28 mouse cellular contexts compared by ENCODE assay signal in the genomic region with DNA sequence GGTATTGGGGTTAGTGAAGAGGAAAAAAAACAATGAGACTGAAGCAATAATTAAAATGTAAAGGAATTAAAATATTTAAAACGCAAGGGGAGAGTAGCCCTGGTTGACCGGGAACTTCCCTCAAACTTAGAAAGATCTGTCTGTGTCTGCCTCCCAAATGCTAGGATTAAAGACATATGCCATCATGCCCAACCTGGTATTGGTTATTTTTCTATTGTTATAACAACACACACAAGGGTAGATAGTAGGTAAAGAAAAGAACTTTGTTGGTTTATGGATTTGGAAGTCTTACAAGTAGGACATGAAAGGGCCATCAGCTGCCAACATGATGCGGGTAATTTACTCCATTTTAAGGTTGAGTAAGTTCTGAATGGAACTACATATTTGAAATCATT. TPM values are rescaled to one million over a fixed set of nuclear protein-coding genes. Genes with fewer than 3 reads are reported as not detected.
DNase-seq lines count a peak whose midpoint lies in the region; ATAC-seq and TF ChIP-seq lines count a peak whose summit lies in the region.
"Had no signal": no experiment of that assay in that cellular context is flagged by ENCODE, and none has a peak within 500 bp of the region (broad histone marks: within the 10 kb centered on the region; RNA-seq: fewer than 3 reads in every experiment).

No protein-coding gene starts in this region.

- H3K27ac ChIP-seq in gastrocnemius, adult 2 months: peak overlapping the region; percentile 63
- H3K27ac ChIP-seq in liver, adult 2 months (replicated peaks; ENCODE audit: insufficient read depth, low read depth, low read length): no peak overlapping the region
- no peak overlapping the region for H3K27ac ChIP-seq in liver, embryonic 11.5 days (ENCODE audit: low read depth, low read length)
- H3K27ac ChIP-seq in bone marrow macrophage, adult 2 months (ENCODE audit: insufficient read depth, low read depth, low read length): peak overlapping the region; percentile 66
- H3K27ac ChIP-seq: embryonic facial prominence, embryonic 12.5 days; heart, embryonic 13.5 days; hindbrain, embryonic 10.5 days; kidney, postnatal 0 days; liver, embryonic 14.5 days; neural tube, embryonic 13.5 days had no signal

- H3K4me3 ChIP-seq in gastrocnemius, adult 2 months: peak overlapping the region; percentile 38
- no peak overlapping the region for H3K4me3 ChIP-seq in liver, adult 2 months (ENCODE audit: insufficient read depth, low read depth, low read length)
- no peak overlapping the region for H3K4me3 ChIP-seq in liver, embryonic 11.5 days (ENCODE audit: low read depth, low read length)
- H3K4me3 ChIP-seq in bone marrow macrophage, adult 2 months (ENCODE audit: insufficient read depth, low read length): no peak overlapping the region
- H3K4me3 ChIP-seq: embryonic facial prominence, embryonic 12.5 days; heart, embryonic 13.5 days; hindbrain, embryonic 10.5 days; neural tube, embryonic 13.5 days had no signal

- no peaks in the 10 kb centered on the region for H3K9me3 ChIP-seq in liver, embryonic 11.5 days (ENCODE audit: control insufficient read depth, low read length)
- H3K9me3 ChIP-seq: embryonic facial prominence, embryonic 12.5 days; heart, embryonic 13.5 days; hindbrain, embryonic 10.5 days; neural tube, embryonic 13.5 days had no signal

- no peak for TF ChIP-seq POLR2A in liver, adult 2 months (IDR thresholded peaks at IDR 0.05; ENCODE audit: extremely low read depth, insufficient read depth, low read length)
- TF ChIP-seq POLR2A in bone marrow macrophage, adult 2 months (IDR thresholded peaks at IDR 0.05; ENCODE audit: borderline replicate concordance, low read depth, low read length): no peak

- intact Hi-C loops in gastrocnemius, adult 2 months (cut with DNase I): no loop called here
- intact Hi-C loops in gastrocnemius, postnatal 14 days (cut with DNase I; ENCODE audit: low total_unique reads): no loop called here

- no peak for ATAC-seq in liver, embryonic 11.5 days (replicated peaks; ENCODE audit: low FRiP score)
- no peak for ATAC-seq in cerebellum, adult (ENCODE audit: insufficient number of reproducible peaks, low FRiP score, low TSS enrichment)
- ATAC-seq: activated CD4-positive, CD25-positive, alpha-beta regulatory T cell, adult 4 months; hindbrain, embryonic 16.5 days; intestine, embryonic 16.5 days; midbrain, embryonic 16.5 days had no signal

- H3K4me2 ChIP-seq in liver, embryonic 11.5 days: no peak overlapping the region
- H3K4me2 ChIP-seq: embryonic facial prominence, embryonic 12.5 days had no signal

- no peak overlapping the region for H3K9ac ChIP-seq in liver, adult 2 months (ENCODE audit: low read depth, low read length)
- H3K9ac ChIP-seq in liver, embryonic 11.5 days (ENCODE audit: low read depth, low read length): no peak overlapping the region
- H3K9ac ChIP-seq: embryonic facial prominence, embryonic 12.5 days; heart, embryonic 13.5 days; liver, embryonic 14.5 days had no signal

- WGBS in liver, adult 2 months: 72% methylated on average over 3 of the region's 3 CpGs
- 94% methylated on average over 3 of the region's 3 CpGs for WGBS in liver, embryonic 11.5 days

- H3K4me1 ChIP-seq in liver, adult 2 months (ENCODE audit: control insufficient read depth, insufficient read depth, low read length): peaks cover 23% of the 10 kb centered on the region
- H3K4me1 ChIP-seq in liver, embryonic 11.5 days (replicated peaks; ENCODE audit: control insufficient read depth, insufficient read depth, low read length): peaks cover 22% of the 10 kb centered on the region
- peaks cover 31% of the 10 kb centered on the region for H3K4me1 ChIP-seq in bone marrow macrophage, adult 2 months (ENCODE audit: control insufficient read depth, insufficient read depth, low read length)

- TF ChIP-seq CTCF in gastrocnemius, adult 2 months (IDR thresholded peaks at IDR 0.05): no peak
- TF ChIP-seq CTCF in liver, adult 2 months (IDR thresholded peaks at IDR 0.05; ENCODE audit: low read depth, low read length): no peak
- TF ChIP-seq CTCF in bone marrow macrophage, adult 2 months (IDR thresholded peaks at IDR 0.05; ENCODE audit: low read depth, low read length): no peak

- peaks cover 22% of the 10 kb centered on the region; the same call in 1 of the 2 replicates for H3K79me2 ChIP-seq in liver, adult 2 months (ENCODE audit: control insufficient read depth, insufficient read depth, low read length)

- no peaks in the 10 kb centered on the region for H3K36me3 ChIP-seq in liver, adult 2 months (ENCODE audit: control insufficient read depth, insufficient read depth, low read length)
- peaks cover 2% of the 10 kb centered on the region; the same call in 1 of the 2 replicates for H3K36me3 ChIP-seq in liver, embryonic 11.5 days (ENCODE audit: control insufficient read depth, insufficient read depth, low read length)
- H3K36me3 ChIP-seq: embryonic facial prominence, embryonic 12.5 days; neural tube, embryonic 13.5 days had no signal

- DNase-seq in gastrocnemius, adult 2 months: no peak
- no peak for DNase-seq in gastrocnemius, postnatal 14 days
- DNase-seq in liver, adult 2 months (ENCODE audit: extremely low read depth, low read depth, low spot score): peak; percentile 51
- no peak for DNase-seq in liver, embryonic 11.5 days (ENCODE audit: low spot score)
- no peak for DNase-seq in cerebellum, postnatal 14 days
- DNase-seq: adrenal gland, adult 2 months; cerebellum, adult 11 months; cerebellum, adult 9-10 months; embryo, embryonic 11 days; heart, postnatal 10 days; kidney, adult 8-10 months; layer of hippocampus, adult 9-11 months; lung, adult 2 months; lung, postnatal 10 days; thymus, adult 2 months; thymus, postnatal 4 days had no signal

- no peaks in the 10 kb centered on the region for H3K27me3 ChIP-seq in liver, adult 2 months (ENCODE audit: control insufficient read depth, insufficient read depth, low read length)
- H3K27me3 ChIP-seq in liver, embryonic 11.5 days (replicated peaks; ENCODE audit: control insufficient read depth, insufficient read depth, low read length): no peaks in the 10 kb centered on the region
- H3K27me3 ChIP-seq: embryonic facial prominence, embryonic 12.5 days; heart, embryonic 13.5 days; neural tube, embryonic 13.5 days had no signal

RNA-seq across cellular contexts. Expression of a gene that starts 4.2 kb away (rescaled TPM):
- total RNA-seq in gastrocnemius, adult 2 months (2021): 10 to 100 TPM; 32.5 to 49.8 TPM
- total RNA-seq in gastrocnemius, postnatal 14 days (2021): 10 to 100 TPM; 29.9 to 34.2 TPM
- 6.4 and 9.1 TPM in 2 replicates for total RNA-seq in liver, adult 2 months (2014; rRNA removed)
- 3.0 and 4.7 TPM in 2 replicates for polyA plus RNA-seq in liver, adult 2 months (2012; rRNA removed)
- 60.6 and 61.1 TPM in 2 replicates for polyA plus RNA-seq in liver, embryonic 11.5 days (2014; fragmentation: Nextera tagmentation; extraction: Ambion mirVana)
- polyA plus RNA-seq in bone marrow macrophage, adult 2 months (2012; ENCODE audit: insufficient read depth, insufficient read length, missing spikeins): 58.7 and 59.2 TPM in 2 replicates

Comparison
In these comparisons a context has a peak if more than half of its experiments do, and no peak if none do; other contexts are left out.
1. H3K27ac ChIP-seq: peak in gastrocnemius, adult 2 months (single experiment) and bone marrow macrophage, adult 2 months (single experiment); none in liver, adult 2 months (single experiment) and liver, embryonic 11.5 days (single experiment).